Mouse (Mus musculus) 3134 (cell line): ENCODE measurements around the gene Xylb.

Source experiments
- DNase-seq: peaks from one replicate; pipeline ENCODE4 v3.0.0-alpha.2; 2011; ENCODE audit warnings: low spot score; ENCODE audit not compliant: insufficient read length; ENCODE audit errors: extremely low read depth

Xylb gene

GRCm38 (mm10) chr9:119357331-119358057 lies at the start of gene Xylb:
TSS of gene Xylb (plus strand) at chr9:119357381.
- peak; percentile 91 for DNase-seq

GRCm38 (mm10) chr9:119309067-119309466 lies 48.1 kb upstream of the Xylb start:
- DNase-seq, result no peak

- DNase-seq, result no peak
Observed at GRCm38 (mm10) chr9:119313096-119313495, 44.1 kb upstream of the Xylb start.

- DNase-seq, result no peak
Observed at GRCm38 (mm10) chr9:119318891-119319290, 38.3 kb upstream of the Xylb start.

GRCm38 (mm10) chr9:119320446-119320845 lies 36.7 kb upstream of the Xylb start:
- no peak for DNase-seq

GRCm38 (mm10) chr9:119320946-119321345 lies 36.2 kb upstream of the Xylb start:
- no peak for DNase-seq

- peak; percentile 59 for DNase-seq
Observed at GRCm38 (mm10) chr9:119321392-119322229, 35.6 kb upstream of the Xylb start.

- peak; percentile 99 for DNase-seq
Observed at GRCm38 (mm10) chr9:119322289-119323259, 34.6 kb upstream of the Xylb start, which contains the start of gene Oxsr1. TSS of gene Oxsr1 (minus strand) at chr9:119322427.

- no peak for DNase-seq
Observed at GRCm38 (mm10) chr9:119323260-119323645, 33.9 kb upstream of the Xylb start.

GRCm38 (mm10) chr9:119324130-119324529 lies 33.1 kb upstream of the Xylb start:
- DNase-seq, result no peak

GRCm38 (mm10) chr9:119328488-119328887 lies 28.7 kb upstream of the Xylb start:
- no peak for DNase-seq

GRCm38 (mm10) chr9:119330186-119330963 lies 26.8 kb upstream of the Xylb start:
- DNase-seq, result peak; percentile 26

- peak; percentile 70 for DNase-seq
Observed at GRCm38 (mm10) chr9:119334324-119334723, 22.9 kb upstream of the Xylb start.

GRCm38 (mm10) chr9:119334834-119335233 lies 22.3 kb upstream of the Xylb start:
- DNase-seq, result no peak

GRCm38 (mm10) chr9:119335571-119335970 lies 21.6 kb upstream of the Xylb start:
- DNase-seq, result no peak

GRCm38 (mm10) chr9:119337842-119338241 lies 19.3 kb upstream of the Xylb start:
- no peak for DNase-seq

GRCm38 (mm10) chr9:119338350-119338749 lies 18.8 kb upstream of the Xylb start:
- DNase-seq, result no peak

GRCm38 (mm10) chr9:119339106-119339505 lies 18.1 kb upstream of the Xylb start:
- DNase-seq, result no peak

- DNase-seq, result peak; percentile 91
Observed at GRCm38 (mm10) chr9:119339558-119340211, 17.5 kb upstream of the Xylb start, which contains the start of gene Acaa1a. TSS of gene Acaa1a (plus strand) at chr9:119339676.
